Mouse (Mus musculus): Measurements from ENCODE around the gene Kctd18.

Kctd18 gene

GRCm38 (mm10) chr1:57905912-57906311 lies 112.8 kb downstream of the Kctd18 start:
- in situ Hi-C loops (cut with MboI, MseI) = no loop called here

All from T-helper 1 cell (primary cell).